Mouse (Mus musculus) liver, embryonic 13.5 days (tissue): ENCODE results near the gene Eif5. TPM values are rescaled to one million over a fixed set of nuclear protein-coding genes. Genes with fewer than 3 reads are reported as not detected.
"Not testable (repeated sequence)": the region's sequence is repeated elsewhere in the genome, so short reads cannot be mapped to it uniquely, and the experiment has no call there.

Experiments
- ATAC-seq: fragments of 200-750 bp; cut with Nextera tagmentation; 2 replicates; pipeline ENCODE4 v1.8.0; 2017; ENCODE audit warnings: low read depth, mild to moderate bottlenecking, moderate number of reproducible peaks, moderate library complexity
- DNase-seq: peaks from one replicate; pipeline ENCODE4 v3.0.0; 2022
- H3K27ac ChIP-seq: fragments of 300-500 bp; sonication (generic); 2 replicates; pipeline ENCODE4 v1.5.1; 2015; ENCODE audit warnings: moderate library complexity, mild to moderate bottlenecking, inconsistent platforms
- H3K27me3 ChIP-seq: fragments of 300-500 bp; sonication (generic); 2 replicates; pipeline ENCODE4 v1.6.1; 2015; ENCODE audit warnings: mild to moderate bottlenecking, inconsistent platforms
- H3K36me3 ChIP-seq: fragments of 300-500 bp; sonication (generic); 2 replicates; pipeline ENCODE4 v1.6.1; 2015; ENCODE audit warnings: mild to moderate bottlenecking, inconsistent platforms
- H3K4me1 ChIP-seq: fragments of 300-500 bp; sonication (generic); replicated peaks from 2 replicates; pipeline ENCODE4 v1.6.1; 2015; ENCODE audit warnings: inconsistent platforms
- H3K4me2 ChIP-seq: fragments of 300-500 bp; sonication (generic); 2 replicates; pipeline ENCODE4 v1.6.1; 2015; ENCODE audit warnings: inconsistent platforms, mild to moderate bottlenecking, moderate library complexity
- H3K4me3 ChIP-seq: fragments of 300-500 bp; sonication (generic); replicated peaks from 2 replicates; pipeline ENCODE4 v1.5.1; 2015; ENCODE audit warnings: mild to moderate bottlenecking, inconsistent platforms
- H3K9ac ChIP-seq: fragments of 300-500 bp; sonication (generic); 2 replicates; pipeline ENCODE4 v1.6.1; 2015; ENCODE audit warnings: mild to moderate bottlenecking, inconsistent platforms
- H3K9me3 ChIP-seq: fragments of 300-500 bp; sonication (generic); replicated peaks from 2 replicates; pipeline ENCODE4 v1.6.1; 2016; ENCODE audit warnings: inconsistent platforms
- WGBS: fragments of 180-500 bp; shearing (Covaris S2); methylation state at CpG from one replicate; pipeline ENCODE4 v1.1.7; 2015; ENCODE audit not compliant: insufficient replicate concordance; 5-methylcytosine and 5-hydroxymethylcytosine counted together
- polyA plus RNA-seq: library from polyadenylated mRNA; unstranded; fragments of >200 nt; fragmentation: Nextera tagmentation; extraction: Ambion mirVana; gene quantifications from 2 replicates; pipeline ENCODE4 v1.2.1, GENCODE M21; 2015

The Eif5 gene
- polyA plus RNA-seq, 1 experiment from 2014 or later, result 677 TPM

- ATAC-seq (no peak), DNase-seq (no peak)
- 88% methylated on average over 3 of the region's 3 CpGs for WGBS
- Histone ChIP-seq H3K9ac (no peak overlapping the region), H3K4me2 (no peak overlapping the region), H3K4me1 (peaks cover 13% of the 10 kb centered on the region), H3K9me3 (no peaks in the 10 kb centered on the region), H3K27me3 (no peaks in the 10 kb centered on the region), H3K36me3 (peaks cover 63% of the 10 kb centered on the region), H3K4me3 (no peak overlapping the region), H3K27ac (0 out of 2 replicates have a peak overlapping the region, but pooled peaks have one; percentile 24)
Measured at GRCm38 (mm10) chr12:111547070-111547469, 9.3 kb downstream of the Eif5 start.

DNA sequence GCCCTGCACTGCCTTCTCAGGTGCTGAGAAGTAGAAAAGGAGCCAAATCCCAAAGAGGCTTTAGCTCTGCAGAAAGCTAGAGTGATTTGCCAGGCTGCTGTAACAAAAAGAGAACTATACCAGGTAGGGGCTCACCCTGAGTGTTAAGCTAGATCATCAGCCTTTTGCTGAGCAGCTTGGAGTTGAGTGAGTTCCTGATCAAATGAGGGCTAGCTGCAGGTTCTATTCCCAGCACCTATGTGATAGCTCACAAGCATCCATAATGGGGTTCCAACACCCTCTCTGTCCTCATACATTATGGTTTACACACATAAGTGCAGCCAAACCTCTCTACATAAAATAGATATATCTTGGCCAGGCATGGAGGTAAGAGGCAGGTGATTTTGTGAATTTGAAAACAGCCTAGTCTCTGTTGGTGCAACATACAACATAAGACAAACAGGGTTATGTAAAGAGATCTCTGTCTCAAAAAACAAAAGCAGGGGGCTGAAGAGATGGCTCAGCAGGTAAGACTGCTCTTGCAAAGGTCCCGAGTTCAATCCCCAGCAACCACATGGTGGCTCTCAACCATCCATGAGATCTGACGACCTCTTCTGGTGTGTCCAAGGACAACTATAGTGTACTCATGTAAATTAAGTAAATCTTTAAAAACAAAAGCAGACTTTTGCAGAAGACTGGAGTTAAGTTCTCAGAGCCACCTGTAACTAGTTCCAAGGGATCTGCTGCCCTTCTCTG lies 10.9 kb downstream of the Eif5 start:
- Histone ChIP-seq H3K4me3 (no peak overlapping the region), H3K4me2 (no peak overlapping the region), H3K27me3 (no peaks in the 10 kb centered on the region), H3K9me3 (no peaks in the 10 kb centered on the region), H3K4me1 (no peaks in the 10 kb centered on the region; the same call in 1 of the 2 replicates), H3K9ac (no peak overlapping the region), H3K27ac (peak overlapping the region; percentile 58), H3K36me3 (peaks cover 47% of the 10 kb centered on the region)
- 53% methylated on average over 2 of the region's 2 CpGs for WGBS
- ATAC-seq, result peak; percentile 29
- DNase-seq, result no peak

DNA sequence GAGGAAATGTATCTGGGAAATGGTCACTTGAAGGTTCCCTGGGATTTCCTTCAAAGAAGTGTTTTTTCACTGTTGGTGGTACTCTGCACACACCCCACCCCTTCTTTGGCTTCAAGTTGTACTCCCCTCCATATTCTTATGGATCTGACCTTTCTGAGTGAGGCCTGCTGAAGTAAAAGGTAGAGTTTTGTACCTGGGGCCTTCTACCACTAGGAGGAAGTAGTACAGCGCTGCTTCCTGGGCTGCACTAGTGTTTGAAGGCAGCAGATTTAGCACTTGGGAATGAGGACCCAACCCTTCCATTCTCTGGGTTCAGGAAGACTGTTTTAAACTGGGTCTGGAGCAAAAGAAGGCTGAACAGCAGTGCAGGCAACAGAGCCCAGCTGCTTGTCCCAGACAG lies 12.9 kb downstream of the Eif5 start:
- H3K4me1 ChIP-seq, result no peaks in the 10 kb centered on the region; the same call in 1 of the 2 replicates
- H3K27ac ChIP-seq, result peak overlapping the region; percentile 62
- no peak overlapping the region for H3K9ac ChIP-seq
- ATAC-seq, result no peak
- no peaks in the 10 kb centered on the region for H3K27me3 ChIP-seq
- no peaks in the 10 kb centered on the region for H3K9me3 ChIP-seq
- 62% methylated on average over 1 of the region's 1 CpGs for WGBS
- no peak overlapping the region for H3K4me3 ChIP-seq
- DNase-seq, result no peak
- H3K4me2 ChIP-seq, result no peak overlapping the region
- H3K36me3 ChIP-seq, result peaks cover 30% of the 10 kb centered on the region

DNA sequence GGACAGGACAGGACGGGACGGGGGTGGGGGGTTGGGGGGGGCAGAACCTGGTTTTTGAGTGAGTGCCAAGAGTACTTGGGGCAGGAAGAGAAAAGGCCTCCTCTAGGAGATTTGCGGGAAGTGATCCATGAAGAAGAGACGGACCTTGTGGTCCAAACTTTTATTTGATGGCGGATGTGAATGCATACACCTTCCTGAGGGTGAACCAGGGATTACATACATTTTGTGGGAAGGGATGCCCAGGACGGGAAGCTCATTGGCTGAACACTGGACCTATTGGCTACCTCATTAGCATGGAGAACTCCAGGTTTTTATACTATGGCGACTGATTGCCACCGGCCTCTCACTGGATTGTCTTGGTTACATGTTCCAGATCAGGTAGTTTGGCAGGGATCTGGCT lies 14.5 kb downstream of the Eif5 start:
- no peaks in the 10 kb centered on the region for H3K9me3 ChIP-seq
- no peak for DNase-seq
- no peak overlapping the region for H3K4me2 ChIP-seq
- 79% methylated on average over 8 of the region's 8 CpGs for WGBS
- peaks cover 13% of the 10 kb centered on the region for H3K4me1 ChIP-seq
- no peak overlapping the region for H3K4me3 ChIP-seq
- no peak overlapping the region for H3K9ac ChIP-seq
- peaks cover 14% of the 10 kb centered on the region for H3K36me3 ChIP-seq
- ATAC-seq, result no peak
- no peak overlapping the region for H3K27ac ChIP-seq
- H3K27me3 ChIP-seq, result no peaks in the 10 kb centered on the region

GRCm38 (mm10) chr12:111555357-111555756 lies 17.5 kb downstream of the Eif5 start:
- Histone ChIP-seq H3K36me3 (no peaks in the 10 kb centered on the region), H3K4me3 (no peak overlapping the region), H3K27me3 (no peaks in the 10 kb centered on the region), H3K9me3 (no peaks in the 10 kb centered on the region), H3K9ac (no peak overlapping the region), H3K27ac (no peak overlapping the region), H3K4me2 (no peak overlapping the region), H3K4me1 (peaks cover 43% of the 10 kb centered on the region)
- DNase-seq (no peak), ATAC-seq (no peak)
- WGBS, result 57% methylated on average over 4 of the region's 4 CpGs

- ATAC-seq, H3K4me3 ChIP-seq, H3K4me2 ChIP-seq: not testable (repeated sequence)
Measured at GRCm38 (mm10) chr12:111555893-111556292, 18.1 kb downstream of the Eif5 start.

DNA sequence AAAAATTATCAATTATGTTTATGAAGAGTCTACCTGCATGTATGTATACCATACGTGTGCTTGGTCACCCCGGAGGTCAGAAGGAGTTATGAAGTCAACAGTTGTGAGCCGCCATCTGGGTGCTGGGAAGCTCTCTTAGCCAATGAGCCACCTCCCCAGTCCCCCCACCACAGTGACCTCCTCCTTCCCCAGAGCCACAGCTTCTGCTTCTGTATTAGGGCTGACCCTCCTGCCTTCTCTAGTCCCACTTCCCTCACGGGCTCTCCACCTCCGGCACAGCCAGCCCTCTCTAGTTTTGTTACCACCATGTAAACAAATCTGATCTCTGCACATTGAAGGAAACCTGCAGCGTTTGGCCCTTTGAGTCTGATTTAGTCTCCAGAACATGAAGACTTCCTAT lies 19.7 kb downstream of the Eif5 start:
- 40% methylated on average over 6 of the region's 6 CpGs for WGBS
- no peak overlapping the region for H3K4me3 ChIP-seq
- no peaks in the 10 kb centered on the region for H3K27me3 ChIP-seq
- DNase-seq, result no peak
- ATAC-seq, result no peak
- peak overlapping the region; percentile 26; the same call in 1 of the 2 replicates for H3K9ac ChIP-seq
- H3K36me3 ChIP-seq, result no peaks in the 10 kb centered on the region
- H3K27ac ChIP-seq, result peak overlapping the region; percentile 92
- H3K9me3 ChIP-seq, result no peaks in the 10 kb centered on the region
- H3K4me2 ChIP-seq, result no peak overlapping the region
- peaks cover 54% of the 10 kb centered on the region for H3K4me1 ChIP-seq

More at GRCm38 (mm10) chr12:111555893-111556292, 18.1 kb downstream of the Eif5 start:
- not testable (repeated sequence) for DNase-seq, H3K9me3 ChIP-seq, H3K36me3 ChIP-seq, H3K9ac ChIP-seq, H3K27me3 ChIP-seq
- peaks cover 46% of the 10 kb centered on the region for H3K4me1 ChIP-seq
- 77% methylated on average over 5 of the region's 5 CpGs for WGBS
- peak overlapping the region; percentile 41; the same call in 1 of the 2 replicates for H3K27ac ChIP-seq

- peak overlapping the region; percentile 57; the same call in 1 of the 2 replicates for H3K9ac ChIP-seq
- no peaks in the 10 kb centered on the region for H3K27me3 ChIP-seq
- ATAC-seq (peak; percentile 100), DNase-seq (peak; percentile 79)
- H3K36me3 ChIP-seq, result no peaks in the 10 kb centered on the region
- H3K4me2 ChIP-seq, result peak overlapping the region; percentile 61
- peak overlapping the region; percentile 34; the same call in 1 of the 2 replicates for H3K4me3 ChIP-seq
- H3K4me1 ChIP-seq, result peaks cover 61% of the 10 kb centered on the region
- H3K9me3 ChIP-seq, result no peaks in the 10 kb centered on the region
- WGBS, result 17% methylated on average over 2 of the region's 2 CpGs
- peak overlapping the region; percentile 92 for H3K27ac ChIP-seq
Measured at GRCm38 (mm10) chr12:111558655-111559054, 20.8 kb downstream of the Eif5 start.

DNA sequence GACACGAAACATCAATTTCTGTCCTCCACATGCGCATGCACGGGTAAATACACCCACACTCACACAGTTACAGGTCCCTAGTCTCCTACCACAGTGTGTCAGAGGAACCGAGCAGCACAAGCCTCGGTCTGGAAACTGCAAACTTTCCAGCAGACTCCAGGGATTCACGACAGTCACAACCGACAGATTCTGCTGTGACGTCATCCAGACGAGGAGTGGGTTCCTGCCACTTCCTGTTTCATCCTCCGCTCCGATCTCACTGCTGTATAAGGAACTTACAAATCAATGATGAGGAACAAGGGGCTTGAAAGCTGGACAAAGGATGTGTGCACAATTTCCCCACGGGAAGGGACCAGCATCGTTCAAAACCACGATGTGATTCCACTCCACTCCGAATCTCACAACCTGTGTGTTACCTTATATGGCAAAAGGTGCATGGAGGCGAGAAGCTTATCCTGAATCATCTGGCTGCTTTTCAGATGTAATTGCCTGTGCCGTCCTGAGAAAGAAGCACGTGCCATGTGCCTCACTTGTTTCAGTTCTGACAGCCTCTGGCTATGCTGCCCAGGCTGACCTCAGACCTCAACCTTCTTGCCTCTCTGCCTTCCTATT lies 21.9 kb downstream of the Eif5 start:
- Histone ChIP-seq H3K9me3 (no peaks in the 10 kb centered on the region), H3K4me3 (peak overlapping the region; percentile 34), H3K27ac (peak overlapping the region; percentile 92), H3K36me3 (no peaks in the 10 kb centered on the region), H3K4me1 (peaks cover 61% of the 10 kb centered on the region), H3K4me2 (peak overlapping the region; percentile 61), H3K27me3 (no peaks in the 10 kb centered on the region), H3K9ac (peak overlapping the region; percentile 57)
- no peak for DNase-seq
- 27% methylated on average over 18 of the region's 18 CpGs for WGBS
- no peak for ATAC-seq

- Histone ChIP-seq H3K9me3 (no peaks in the 10 kb centered on the region), H3K36me3 (no peaks in the 10 kb centered on the region), H3K27ac (peak overlapping the region; percentile 92), H3K27me3 (no peaks in the 10 kb centered on the region), H3K4me3 (no peak overlapping the region), H3K9ac (0 out of 2 replicates have a peak overlapping the region, but pooled peaks have one; percentile 57), H3K4me1 (peaks cover 61% of the 10 kb centered on the region), H3K4me2 (peak overlapping the region; percentile 61; the same call in 1 of the 2 replicates)
- WGBS, result 65% methylated on average over 5 of the region's 5 CpGs
- ATAC-seq (no peak), DNase-seq (no peak)
Measured at GRCm38 (mm10) chr12:111560286-111560685, 22.5 kb downstream of the Eif5 start.

DNA sequence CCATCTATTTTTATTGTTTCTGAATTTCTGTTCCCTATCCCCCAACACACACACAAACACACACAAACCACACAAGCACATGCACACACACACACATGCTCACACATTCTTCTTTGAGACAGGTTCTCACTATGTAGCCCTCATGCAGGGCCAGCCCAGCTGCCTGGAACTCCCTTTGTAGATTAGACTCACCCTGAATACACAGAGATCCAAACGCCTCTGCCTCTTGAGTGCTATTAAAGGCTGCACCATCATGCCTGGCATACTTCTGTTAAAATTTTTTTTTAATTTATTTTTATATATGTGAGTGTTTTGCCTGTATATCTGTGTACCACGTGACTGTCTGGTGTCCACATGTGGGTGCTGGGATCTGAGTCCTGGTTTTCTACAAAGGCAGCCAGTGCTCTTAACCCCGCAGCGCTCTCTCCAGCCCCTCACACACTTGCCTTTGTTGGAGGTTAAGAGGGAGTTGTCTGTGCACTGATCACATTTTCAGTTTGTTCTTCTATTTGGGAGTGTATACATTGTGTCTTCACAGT lies 24.5 kb downstream of the Eif5 start:
- no peaks in the 10 kb centered on the region for H3K27me3 ChIP-seq
- 56% methylated on average over 4 of the region's 4 CpGs for WGBS
- DNase-seq (no peak), ATAC-seq (no peak)
- H3K4me1 ChIP-seq, result peaks cover 48% of the 10 kb centered on the region
- no peak overlapping the region for H3K4me3 ChIP-seq
- no peak overlapping the region for H3K4me2 ChIP-seq
- no peak overlapping the region for H3K9ac ChIP-seq
- no peaks in the 10 kb centered on the region for H3K9me3 ChIP-seq
- H3K36me3 ChIP-seq, result no peaks in the 10 kb centered on the region
- H3K27ac ChIP-seq, result peak overlapping the region; percentile 32
